Mouse (Mus musculus): ENCODE results near the gene Mgmt.

The Mgmt gene

DNA sequence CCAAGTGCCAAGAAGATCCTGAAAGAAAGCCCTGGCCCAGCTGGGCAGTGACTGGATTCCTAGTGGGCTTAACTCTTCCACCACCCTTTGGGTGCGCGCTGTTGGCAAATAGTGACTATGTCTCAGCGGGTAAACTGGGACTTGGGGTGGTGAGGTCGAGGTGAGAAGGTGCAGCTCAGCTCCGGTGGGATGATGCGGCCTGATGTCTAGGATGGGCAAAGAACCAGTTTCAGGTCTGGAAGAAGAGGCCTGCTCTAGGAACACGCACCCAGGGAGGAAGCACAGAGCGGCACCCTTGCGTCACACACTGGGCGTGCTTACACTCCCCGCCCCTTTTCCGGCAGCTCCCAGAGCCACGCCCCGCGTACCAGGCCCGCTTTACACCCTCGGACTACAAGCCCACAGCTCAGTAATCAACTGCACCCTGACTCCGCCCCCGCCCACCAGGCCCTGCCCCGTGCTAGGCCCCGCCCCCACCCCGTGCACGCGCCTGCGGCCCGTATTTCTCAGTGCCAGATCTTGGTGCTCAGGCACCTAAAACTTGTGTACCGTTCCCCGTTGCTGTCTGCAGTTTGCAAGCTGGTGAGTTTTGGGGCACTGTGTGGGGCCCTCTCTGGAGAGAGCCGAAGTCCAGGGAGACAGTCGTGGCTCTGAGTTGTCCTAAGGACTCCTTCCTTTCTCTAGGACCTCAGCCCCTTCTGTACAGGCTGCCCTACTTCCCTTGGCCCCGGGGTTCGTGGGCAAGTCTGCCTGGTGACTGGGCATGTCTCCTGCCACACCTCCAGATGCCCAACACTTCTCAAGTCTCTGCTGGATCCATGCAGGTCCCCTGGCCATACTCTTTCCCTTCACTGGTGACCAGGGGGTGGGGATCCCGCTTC lies at the start of gene Mgmt:
TSS of gene Mgmt (plus strand) at position 509 of the 881 bp plus-strand sequence.
- in situ Hi-C loops (cut with MboI, MseI), result no loop called here

DNA sequence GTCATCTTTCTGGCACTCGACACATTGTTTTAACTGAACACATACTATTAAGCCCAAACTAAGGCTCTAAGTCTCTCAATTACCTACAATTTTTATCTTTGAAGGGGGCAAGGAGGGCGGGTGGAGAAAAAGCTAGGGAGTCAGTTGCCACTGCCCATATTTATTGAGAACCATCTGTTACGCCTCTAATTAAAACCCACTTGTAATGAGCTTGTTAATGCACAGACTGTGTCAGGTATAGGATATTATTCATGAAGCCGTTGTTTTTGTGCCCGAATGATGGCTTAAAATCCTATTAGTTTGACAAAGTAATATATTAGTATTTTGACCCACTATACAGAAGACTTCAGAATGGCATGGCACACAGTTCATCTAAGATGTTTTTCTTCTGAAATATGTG lies 49.6 kb upstream of the Mgmt start:
- in situ Hi-C loops (cut with MboI, MseI), result no loop called here

DNA sequence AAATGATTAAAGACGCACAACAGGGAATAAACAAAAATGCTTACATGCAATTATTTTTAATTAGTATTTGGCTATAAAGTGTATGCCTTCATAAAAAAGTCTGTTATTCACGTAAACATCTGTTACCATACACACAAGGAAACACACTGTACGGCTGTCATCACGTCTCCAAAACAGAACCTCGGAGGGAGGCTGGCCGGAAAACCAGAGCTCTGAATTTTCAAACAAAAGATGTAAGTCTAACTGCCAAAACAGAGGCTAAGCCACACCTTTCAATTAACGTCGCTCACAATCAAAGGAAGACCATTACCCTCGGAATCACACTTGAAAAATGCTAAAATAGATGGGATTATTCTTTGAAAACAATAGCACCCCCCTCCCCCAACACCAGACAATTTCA lies 49.1 kb upstream of the Mgmt start:
- in situ Hi-C loops (cut with MboI, MseI), result no loop called here

DNA sequence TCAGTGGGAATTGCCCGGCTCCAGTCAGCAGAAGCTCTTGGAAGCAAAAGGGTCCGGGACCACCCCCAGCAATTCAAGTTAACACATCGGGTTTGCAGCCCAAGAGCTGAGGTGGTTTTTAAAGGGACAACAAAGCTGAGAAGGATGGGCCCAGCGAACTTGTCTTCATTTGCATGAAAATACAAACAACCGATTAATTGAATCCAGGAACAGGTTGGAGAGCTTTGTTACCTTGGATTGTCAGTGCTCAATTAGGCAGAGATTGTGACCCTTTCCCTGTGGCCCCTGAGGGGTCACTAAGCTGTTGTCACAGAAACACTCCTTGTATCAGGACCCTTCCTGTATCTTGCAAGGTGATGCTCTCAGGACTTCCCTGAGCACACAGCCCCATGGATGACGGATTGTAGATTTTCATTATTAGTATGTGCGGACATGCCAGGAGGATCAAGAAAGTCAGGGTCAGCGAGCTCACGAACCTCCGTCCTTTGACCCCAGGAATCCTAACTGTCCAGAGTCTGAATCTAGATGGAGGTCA lies 48.3 kb upstream of the Mgmt start:
- in situ Hi-C loops (cut with MboI, MseI), result no loop called here

DNA sequence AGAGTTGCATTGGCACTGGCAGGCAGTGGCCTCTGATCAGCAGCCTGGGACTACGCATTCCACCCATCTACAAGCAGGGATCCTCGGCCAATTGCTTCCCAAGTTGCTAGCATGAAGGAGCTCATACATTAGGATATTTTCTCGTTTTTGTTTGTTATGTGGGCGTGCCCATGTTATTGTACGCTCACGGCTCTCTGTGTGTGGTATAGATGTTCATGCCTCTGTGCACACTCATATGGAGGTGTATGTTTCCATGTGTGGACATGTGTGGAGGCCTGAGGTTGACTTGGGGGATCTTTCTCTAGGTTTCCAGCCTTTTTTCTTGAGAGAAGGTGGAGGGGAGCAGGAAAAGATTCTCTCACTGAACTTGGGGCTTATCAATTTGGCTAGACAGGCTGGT lies 46.8 kb upstream of the Mgmt start:
- in situ Hi-C loops (cut with MboI, MseI), result no loop called here

DNA sequence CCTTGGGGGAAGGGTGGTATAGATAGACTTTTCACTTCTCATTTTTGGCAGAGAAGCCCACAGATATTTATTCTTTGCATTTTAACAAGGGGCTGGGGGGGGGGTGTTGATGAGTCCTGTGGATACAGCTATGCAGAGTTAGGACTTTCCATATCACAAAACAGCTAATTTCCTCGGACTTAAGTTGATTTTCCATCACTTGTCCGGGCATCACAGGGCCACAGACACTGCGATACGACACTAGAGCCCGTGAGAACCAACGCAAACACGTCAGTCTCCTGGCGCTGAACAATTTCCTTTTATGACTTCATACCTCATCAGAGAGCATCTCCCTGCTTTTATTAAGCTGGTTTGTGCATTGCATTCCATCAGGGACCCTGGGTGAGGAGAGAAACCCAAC lies 45.7 kb upstream of the Mgmt start:
- in situ Hi-C loops (cut with MboI, MseI), result no loop called here

DNA sequence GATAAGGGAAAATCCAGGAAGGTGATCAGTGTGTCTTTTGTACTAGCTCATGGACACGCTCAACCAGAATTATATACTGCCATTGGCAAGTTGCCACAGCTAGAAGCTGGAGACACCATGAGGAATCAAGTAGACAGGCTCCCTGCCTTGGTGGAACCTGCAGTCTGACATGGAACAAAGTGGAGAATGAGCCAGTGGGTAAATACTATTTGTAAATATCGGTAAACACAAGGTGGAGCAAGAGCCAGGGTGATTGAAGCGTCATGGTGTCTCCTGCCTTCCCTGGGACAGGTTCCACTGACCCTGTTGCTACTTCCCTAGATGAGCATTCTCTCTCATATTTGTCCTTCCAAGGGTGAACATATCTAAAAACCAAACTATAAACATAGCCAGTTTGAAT lies 44.6 kb upstream of the Mgmt start:
- in situ Hi-C loops (cut with MboI, MseI), result no loop called here

DNA sequence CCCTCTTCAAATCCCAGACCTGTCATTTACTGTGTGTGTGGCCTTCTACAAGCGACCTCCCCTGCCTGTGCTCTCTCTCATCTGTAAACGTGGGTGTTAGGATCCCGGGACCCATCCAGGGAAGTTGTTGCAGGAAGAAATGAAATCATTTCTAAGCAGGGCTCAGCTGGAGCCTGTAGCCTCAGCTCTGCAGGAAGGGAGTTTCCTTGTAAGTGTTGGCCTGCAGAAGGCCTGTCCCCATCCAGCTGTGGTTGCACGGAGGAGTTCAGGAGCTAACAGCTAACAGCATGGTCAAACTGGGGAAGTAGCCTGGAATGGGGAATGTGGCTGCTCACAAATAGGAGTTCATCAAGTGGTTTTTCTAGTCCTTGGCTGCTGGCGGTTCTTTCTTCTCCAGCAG lies 44.1 kb upstream of the Mgmt start:
- in situ Hi-C loops (cut with MboI, MseI), result no loop called here

DNA sequence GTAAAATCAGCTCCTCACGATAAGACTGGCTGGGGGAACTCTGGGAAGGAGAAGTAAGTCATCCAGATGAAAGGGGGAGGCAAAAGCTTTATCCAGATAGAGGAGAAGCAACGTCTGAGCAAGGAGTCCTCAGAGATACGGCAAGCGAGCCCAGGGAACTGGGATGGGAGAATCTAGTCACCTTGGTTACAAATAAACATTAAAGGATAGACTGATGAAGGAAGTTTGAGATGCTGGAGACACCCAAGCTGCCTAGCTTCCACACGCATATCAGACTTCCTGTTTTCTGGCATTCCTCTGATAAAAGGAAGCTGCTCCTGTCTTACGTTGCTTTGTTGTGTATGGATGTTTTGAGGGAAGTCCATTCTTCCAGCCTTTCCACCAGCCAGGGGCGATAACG lies 42.5 kb upstream of the Mgmt start:
- in situ Hi-C loops (cut with MboI, MseI), result no loop called here

DNA sequence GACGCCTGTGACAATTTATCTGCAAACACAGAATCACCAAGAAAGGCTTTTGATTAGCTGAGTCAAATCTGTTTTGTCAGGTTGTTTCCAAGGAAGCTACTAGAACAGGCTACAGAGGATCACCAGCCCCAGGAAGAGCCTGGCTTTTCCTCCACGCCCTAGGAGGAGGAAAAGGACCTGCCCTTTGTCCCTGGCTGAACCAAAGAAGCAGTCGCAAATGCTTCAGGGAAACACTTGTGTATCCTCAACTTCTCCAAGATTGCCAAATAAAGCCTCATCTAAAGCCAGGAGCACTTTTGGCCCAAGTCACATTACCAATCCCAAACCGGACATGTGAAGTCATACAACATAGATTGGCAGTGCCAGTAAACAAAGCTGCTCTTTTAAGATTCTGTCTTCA lies 41.7 kb upstream of the Mgmt start:
- in situ Hi-C loops (cut with MboI, MseI), result no loop called here

DNA sequence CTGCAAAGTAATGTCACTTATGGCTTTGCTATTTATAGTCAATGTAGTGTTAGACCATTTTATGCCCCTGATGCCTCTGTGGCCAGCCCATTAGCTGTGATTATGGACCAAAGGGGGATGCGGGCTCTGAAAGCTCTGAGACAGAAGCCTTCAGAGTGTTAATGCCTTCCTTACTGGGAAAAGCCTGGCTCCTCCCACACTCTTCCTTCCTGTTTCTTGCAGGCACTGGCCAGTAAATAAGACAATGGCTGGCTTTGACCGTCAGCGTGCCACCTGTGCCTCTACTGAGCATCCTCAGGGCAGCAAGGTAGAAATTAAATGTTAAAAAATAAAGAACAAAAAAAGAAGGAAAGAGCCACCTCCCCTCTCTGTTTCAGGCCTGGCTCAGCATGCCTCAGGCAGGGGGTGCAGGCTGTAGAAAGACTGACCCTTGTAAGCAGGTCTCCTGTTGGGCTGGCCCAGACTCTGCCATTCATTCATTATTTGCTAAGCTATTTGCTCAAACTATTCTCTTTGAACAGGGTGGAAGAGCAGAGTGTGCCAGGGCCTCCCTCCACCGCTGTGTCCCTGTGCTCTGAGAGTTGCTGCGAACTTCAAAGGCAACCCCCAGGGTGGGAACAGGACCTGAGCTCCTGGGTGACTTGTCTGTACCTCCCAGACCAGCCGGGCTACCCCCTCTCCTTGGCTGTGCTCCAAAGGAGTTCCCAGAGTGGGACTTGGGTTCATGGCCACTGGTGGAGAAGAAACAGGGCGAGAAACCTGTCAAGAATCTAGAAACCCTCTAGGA lies 29.5 kb upstream of the Mgmt start:
- in situ Hi-C loops (cut with MboI, MseI), result no loop called here

DNA sequence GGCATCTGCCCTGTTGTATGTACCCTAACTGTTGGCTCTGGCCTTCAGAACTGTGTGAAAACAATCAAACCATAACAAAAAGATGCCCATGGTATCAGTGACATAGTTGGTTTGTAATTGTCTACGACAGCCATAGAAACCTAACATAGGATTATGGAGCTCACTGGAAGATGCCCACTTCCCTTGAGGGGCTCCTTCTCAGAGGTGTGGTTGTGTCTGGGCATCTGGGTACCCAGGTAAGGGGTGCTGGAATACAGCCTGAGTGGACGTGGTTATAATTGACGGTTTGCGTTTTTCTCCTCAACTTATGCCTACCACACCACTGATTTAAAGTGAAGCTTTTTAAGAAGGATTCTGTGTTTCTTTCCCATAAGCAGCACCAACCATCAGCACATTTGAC lies 28.5 kb upstream of the Mgmt start:
- in situ Hi-C loops (cut with MboI, MseI), result no loop called here

DNA sequence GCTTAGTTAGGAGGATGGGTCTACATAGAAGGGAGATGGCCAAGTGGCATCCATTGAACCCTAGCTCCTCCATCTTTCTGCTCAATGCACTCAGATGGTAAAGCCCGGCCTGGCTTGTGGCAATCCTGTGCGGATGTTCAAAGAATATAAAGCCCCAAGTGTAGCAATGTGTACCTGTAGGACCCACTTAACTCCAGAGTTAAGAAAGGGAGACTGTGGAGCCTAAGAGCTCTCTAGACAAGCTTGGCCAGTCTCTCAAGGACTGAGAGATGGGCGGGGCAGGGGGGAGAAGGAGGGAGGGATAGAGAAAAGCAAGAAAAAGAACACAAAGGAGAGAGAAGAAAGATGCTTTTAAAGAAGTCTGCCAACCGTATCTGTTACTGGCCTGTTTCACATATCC lies 27.9 kb upstream of the Mgmt start:
- in situ Hi-C loops (cut with MboI, MseI), result no loop called here

DNA sequence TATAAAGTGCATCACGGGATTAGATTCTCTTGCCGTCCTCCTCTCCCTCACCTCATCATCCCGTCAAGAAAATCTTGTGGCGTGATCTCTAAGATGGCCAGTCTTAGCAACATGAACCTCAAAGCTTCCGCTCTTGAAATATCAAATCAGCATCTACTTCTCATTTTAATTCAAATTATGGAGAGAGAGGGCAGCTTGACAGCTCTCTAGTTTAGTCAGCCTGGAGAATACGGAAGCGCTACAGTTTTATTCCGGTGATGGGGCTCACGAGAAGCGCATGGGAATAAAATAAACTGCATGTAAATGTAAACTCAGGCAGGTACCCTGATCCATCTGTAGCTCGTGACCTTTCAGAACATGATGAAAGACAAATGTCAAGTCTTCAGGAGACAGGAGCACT lies 22.9 kb upstream of the Mgmt start:
- in situ Hi-C loops (cut with MboI, MseI), result no loop called here

DNA sequence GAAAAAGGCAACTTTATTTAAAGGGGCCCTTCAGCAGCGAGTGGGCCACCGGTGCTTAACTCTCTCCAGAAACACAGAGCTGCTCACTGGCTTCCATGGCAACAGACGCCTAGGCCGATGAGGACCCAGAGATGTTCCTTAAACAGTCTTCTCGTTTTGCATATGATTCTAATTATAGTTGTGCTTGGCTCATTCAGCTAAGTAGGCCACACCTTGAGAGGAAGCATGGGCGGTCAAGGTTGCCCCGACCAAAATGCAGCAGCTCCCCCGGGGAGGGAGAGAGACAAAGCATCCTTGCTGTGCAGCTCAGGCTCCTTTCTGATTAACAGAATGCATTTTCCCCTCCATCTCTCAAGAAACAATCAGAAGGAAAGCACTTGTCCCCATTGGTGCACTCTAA lies 22.4 kb upstream of the Mgmt start:
- in situ Hi-C loops (cut with MboI, MseI), result no loop called here

DNA sequence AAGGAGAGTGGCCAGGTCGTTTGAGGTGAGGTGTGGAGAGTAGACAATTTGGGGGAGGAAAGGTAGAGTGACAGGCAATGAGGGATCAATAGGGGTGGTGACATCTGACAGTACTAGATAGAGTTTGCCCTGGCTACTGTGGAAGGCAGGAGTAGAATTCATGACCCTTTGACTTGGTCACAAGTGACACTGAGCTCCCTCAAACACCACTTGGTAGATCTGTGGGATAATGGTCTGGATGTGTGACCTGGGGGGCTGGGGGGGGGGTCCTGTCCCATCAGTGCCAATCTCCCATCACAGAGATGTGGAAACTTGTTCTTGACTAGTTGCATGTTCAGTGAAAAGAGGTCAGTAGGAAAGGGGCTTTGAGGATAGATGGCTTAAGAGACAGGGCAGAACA lies 20.0 kb upstream of the Mgmt start:
- in situ Hi-C loops (cut with MboI, MseI), result no loop called here

DNA sequence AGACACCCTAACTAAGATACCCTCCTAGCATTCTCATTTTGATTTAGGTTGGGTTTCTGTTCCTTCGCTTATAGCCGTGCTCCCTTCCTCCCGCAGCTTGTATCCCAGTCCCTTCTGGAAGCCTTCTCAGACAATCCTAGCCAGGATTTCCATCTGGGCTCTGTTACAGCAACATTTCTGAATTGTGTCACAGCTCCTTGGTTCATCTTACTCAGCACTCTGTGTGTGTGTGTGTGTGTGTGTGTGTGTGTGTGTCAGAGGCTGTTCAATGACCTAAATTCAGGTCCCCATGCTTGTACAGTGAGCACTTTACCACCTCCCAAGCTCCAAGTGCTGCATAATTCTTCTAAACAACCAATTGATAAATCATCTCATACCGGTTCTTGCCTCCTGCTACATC lies 14.0 kb upstream of the Mgmt start:
- in situ Hi-C loops (cut with MboI, MseI), result no loop called here

DNA sequence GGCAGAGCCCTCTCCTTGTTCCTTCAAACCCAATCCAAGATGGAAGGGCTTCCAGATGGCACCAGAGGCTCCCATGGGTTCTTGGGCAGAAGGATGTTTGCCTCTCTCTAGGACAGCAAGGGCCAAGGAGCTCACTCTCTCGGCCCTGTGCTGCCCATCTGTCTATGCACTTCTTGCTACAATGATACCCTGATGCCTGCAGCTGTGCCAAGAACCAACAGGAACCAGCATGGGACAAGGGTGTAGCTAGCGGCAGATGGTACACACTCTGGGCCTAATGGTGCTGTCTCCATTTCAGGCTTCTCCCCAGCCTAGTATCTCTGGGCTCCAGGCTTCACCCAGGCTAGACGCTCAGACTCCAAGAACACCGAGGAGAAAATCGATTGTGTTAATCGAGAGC lies 6.3 kb upstream of the Mgmt start:
- in situ Hi-C loops (cut with MboI, MseI), result no loop called here

DNA sequence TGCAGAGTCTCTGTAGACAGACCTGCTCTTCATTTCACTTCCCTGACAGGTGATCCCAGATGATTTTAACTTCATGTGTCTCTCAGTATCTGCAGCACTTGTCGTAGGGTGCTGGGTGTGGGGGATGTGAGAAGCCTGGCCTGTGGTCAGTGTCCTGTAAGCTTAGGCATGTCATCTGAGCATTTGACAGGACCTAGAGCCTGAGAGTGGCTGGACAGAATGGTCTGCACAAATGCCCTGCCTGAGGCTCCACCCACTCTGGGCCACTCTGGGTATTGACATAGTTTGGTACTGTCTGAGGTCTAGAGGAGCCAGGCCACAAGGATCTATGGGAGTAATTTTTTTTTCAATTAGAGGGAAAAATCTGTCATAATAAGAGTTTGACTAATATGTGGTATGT lies 942 bp downstream of the Mgmt start:
- in situ Hi-C loops (cut with MboI, MseI), result no loop called here

DNA sequence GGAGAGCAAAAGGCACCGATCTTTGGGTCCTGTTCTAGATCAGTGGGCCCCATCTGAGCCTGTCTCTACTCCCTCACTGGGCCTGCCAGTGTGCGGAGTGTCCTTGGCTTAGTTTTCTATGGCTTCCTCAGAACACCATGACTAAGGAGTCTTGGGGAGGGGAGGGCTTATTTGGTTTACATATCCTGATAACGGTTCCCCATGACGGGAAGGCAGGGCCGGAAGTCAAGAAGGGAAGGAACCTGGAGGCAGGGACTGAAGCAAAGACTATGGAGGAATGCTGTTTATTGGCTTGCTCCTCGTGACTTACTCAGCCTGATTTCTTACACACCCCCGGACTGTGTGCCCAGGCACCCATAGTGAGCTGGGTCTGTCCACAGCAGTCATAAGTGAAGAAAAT lies 1.4 kb downstream of the Mgmt start:
- in situ Hi-C loops (cut with MboI, MseI), result no loop called here

DNA sequence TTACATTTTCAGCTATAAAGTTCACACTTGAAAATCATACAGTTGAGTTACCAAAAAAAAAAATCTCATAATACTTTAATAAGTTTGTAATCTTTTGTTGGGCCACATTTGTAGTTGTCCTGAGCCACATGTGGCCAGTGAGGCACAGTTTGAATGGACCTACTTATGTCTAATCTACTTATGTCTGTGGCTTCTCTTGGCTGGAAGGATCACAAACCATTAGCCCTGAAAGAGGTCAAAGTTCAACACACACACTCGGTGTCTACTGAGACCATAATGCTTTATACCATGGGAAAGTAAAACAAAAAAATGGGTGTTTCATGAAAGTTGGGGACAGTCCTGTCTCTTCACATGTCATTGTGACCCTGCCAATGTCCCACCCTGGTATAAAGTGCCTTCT lies 3.1 kb downstream of the Mgmt start:
- in situ Hi-C loops (cut with MboI, MseI), result no loop called here

DNA sequence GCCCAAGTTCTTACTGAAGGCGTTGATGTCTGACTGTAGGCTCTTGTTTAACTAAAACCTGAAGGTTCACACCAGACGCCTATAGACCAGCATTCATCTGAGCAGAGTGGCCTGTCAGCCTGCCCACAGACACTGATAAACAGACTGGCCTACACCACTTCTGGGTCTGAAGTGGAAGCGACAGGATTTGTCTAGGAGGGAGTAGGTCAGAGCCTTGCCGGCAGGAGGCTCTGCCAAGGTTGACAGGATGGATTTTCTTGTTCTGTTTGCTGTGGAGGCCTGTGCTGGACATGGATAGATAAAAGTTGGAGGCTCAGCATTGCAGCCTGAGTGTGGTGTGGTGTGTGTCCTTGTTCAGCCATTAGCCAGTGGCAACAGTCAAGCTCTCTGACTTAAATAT lies 3.6 kb downstream of the Mgmt start:
- in situ Hi-C loops (cut with MboI, MseI), result no loop called here

DNA sequence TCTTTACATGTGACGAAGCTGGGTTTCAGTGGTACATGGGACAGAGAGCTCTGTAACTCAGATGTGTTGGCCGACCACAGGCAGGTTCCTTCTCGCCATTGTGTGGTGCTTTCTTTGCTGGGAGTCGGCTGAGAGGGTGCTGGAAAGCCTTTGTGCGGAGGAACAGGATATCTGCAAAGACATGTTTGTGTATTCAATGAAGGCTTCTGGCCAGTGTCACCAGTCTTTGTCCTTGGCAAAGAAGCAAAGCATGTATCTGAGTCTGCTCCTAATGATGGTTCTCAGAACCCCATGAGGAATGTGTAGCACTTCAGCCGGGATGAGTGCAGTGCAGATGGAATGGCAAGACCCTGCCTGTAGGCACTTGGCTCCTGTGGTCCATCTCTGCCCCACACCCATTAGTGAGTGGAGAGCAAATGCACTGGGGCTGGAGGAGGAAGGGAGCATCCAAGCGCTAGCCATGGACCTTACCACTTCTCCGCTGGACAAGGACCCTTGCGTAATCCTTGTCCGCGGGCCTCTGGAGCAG lies 14.3 kb downstream of the Mgmt start:
- in situ Hi-C loops (cut with MboI, MseI), result no loop called here

Measured in regulatory T cell (primary cell).